In genomic region chr11:101732518-101733440, GRCm38 (mm10) we compare ENCODE assay signal across 8 mouse cellular contexts. TPM values are rescaled to one million over a fixed set of nuclear protein-coding genes. Genes with fewer than 3 reads are reported as not detected.
DNase-seq lines count a peak whose midpoint lies in the region; ATAC-seq and TF ChIP-seq lines count a peak whose summit lies in the region.

Gene Dhx8, plus strand, starts transcription at chr11:101732919.

- no peaks in the 10 kb centered on the region for H3K9me3 ChIP-seq in forebrain, embryonic 10.5 days
- H3K9me3 ChIP-seq in heart, embryonic 15.5 days (replicated peaks), result no peaks in the 10 kb centered on the region
- no peaks in the 10 kb centered on the region for H3K9me3 ChIP-seq in liver, embryonic 14.5 days (ENCODE audit: control insufficient read depth, low read length)
- H3K9me3 ChIP-seq in neural tube, embryonic 11.5 days (ENCODE audit: control insufficient read depth, low read length), result no peaks in the 10 kb centered on the region
- no peaks in the 10 kb centered on the region for H3K9me3 ChIP-seq in stomach, postnatal 0 days (ENCODE audit: control insufficient read depth, low read length)

- H3K27me3 ChIP-seq in forebrain, embryonic 10.5 days (ENCODE audit: poor library complexity, severe bottlenecking), result no peaks in the 10 kb centered on the region
- H3K27me3 ChIP-seq in heart, embryonic 15.5 days, result no peaks in the 10 kb centered on the region
- no peaks in the 10 kb centered on the region for H3K27me3 ChIP-seq in liver, embryonic 14.5 days (ENCODE audit: control insufficient read depth, insufficient read depth, low read length)
- no peaks in the 10 kb centered on the region for H3K27me3 ChIP-seq in neural tube, embryonic 11.5 days (ENCODE audit: control insufficient read depth, insufficient read depth, low read length)
- H3K27me3 ChIP-seq in stomach, postnatal 0 days (ENCODE audit: control insufficient read depth, insufficient read depth, low read length), result no peaks in the 10 kb centered on the region

- peak within 1 kb of the TSS; percentile 76 for H3K9ac ChIP-seq in heart, embryonic 15.5 days
- H3K9ac ChIP-seq in liver, embryonic 14.5 days (replicated peaks), result peak within 1 kb of the TSS; percentile 93
- H3K9ac ChIP-seq in neural tube, embryonic 11.5 days (ENCODE audit: low read length), result peak within 1 kb of the TSS; percentile 76
- peak within 1 kb of the TSS; percentile 77 for H3K9ac ChIP-seq in stomach, postnatal 0 days (ENCODE audit: low read length)

- WGBS in forebrain, embryonic 10.5 days, result under 1% methylated on average over 51 of the region's 51 CpGs
- under 1% methylated on average over 51 of the region's 51 CpGs for WGBS in heart, embryonic 15.5 days
- WGBS in liver, embryonic 14.5 days (ENCODE audit: insufficient replicate concordance), result under 1% methylated on average over 51 of the region's 51 CpGs
- under 1% methylated on average over 51 of the region's 51 CpGs for WGBS in neural tube, embryonic 11.5 days
- under 1% methylated on average over 51 of the region's 51 CpGs for WGBS in stomach, postnatal 0 days

- H3K27ac ChIP-seq in forebrain, embryonic 10.5 days, result peak within 1 kb of the TSS; percentile 84
- H3K27ac ChIP-seq in heart, embryonic 15.5 days, result peak within 1 kb of the TSS; percentile 68
- H3K27ac ChIP-seq in liver, embryonic 14.5 days, result peak within 1 kb of the TSS; percentile 78
- 0 out of 2 replicates have a peak within 1 kb of the TSS, but pooled peaks have one; percentile 14 for H3K27ac ChIP-seq in neural tube, embryonic 11.5 days (ENCODE audit: low read depth, low read length)
- peak within 1 kb of the TSS; percentile 78 for H3K27ac ChIP-seq in stomach, postnatal 0 days (replicated peaks)

- peaks cover 33% of the 10 kb centered on the region for H3K36me3 ChIP-seq in forebrain, embryonic 10.5 days (replicated peaks)
- H3K36me3 ChIP-seq in heart, embryonic 15.5 days, result peaks cover 34% of the 10 kb centered on the region
- peaks cover 18% of the 10 kb centered on the region for H3K36me3 ChIP-seq in liver, embryonic 14.5 days (replicated peaks; ENCODE audit: control insufficient read depth, insufficient read depth, low read depth)
- H3K36me3 ChIP-seq in neural tube, embryonic 11.5 days (ENCODE audit: control insufficient read depth, insufficient read depth, low read length), result no peaks in the 10 kb centered on the region
- peaks cover 9% of the 10 kb centered on the region for H3K36me3 ChIP-seq in stomach, postnatal 0 days (ENCODE audit: control insufficient read depth, insufficient read depth, low read length)

- DNase-seq in CD8-positive naive resting alpha-beta T cell, adult 2 months (ENCODE audit: low read depth in 2 of 2, low spot score in 2 of 2), result peak; percentile 97 to 98
- DNase-seq in c-Kit-positive CD71-negative TER-119-negative erythroid progenitor cells, embryonic 14.5 days (ENCODE audit: low read depth), result peak; percentile 99
- peak; percentile 99 for DNase-seq in forebrain, embryonic 10.5 days (ENCODE audit: extremely low spot score, low spot score)
- DNase-seq in kidney, postnatal 25 days, result peak; percentile 98 to 99
- peak; percentile 96 to 98 (median 97) for DNase-seq in liver, embryonic 14.5 days (ENCODE audit: low read depth in 3 of 3, low spot score in 3 of 3)
- DNase-seq in neural tube, embryonic 11.5 days (ENCODE audit: low spot score), result peak; percentile 99
- DNase-seq in stomach, postnatal 0 days (ENCODE audit: low spot score), result peak; percentile 98

- H3K4me3 ChIP-seq in forebrain, embryonic 10.5 days, result peak within 1 kb of the TSS; percentile 67
- H3K4me3 ChIP-seq in heart, embryonic 15.5 days, result peak within 1 kb of the TSS; percentile 75
- H3K4me3 ChIP-seq in liver, embryonic 14.5 days (ENCODE audit: insufficient read depth in 1 of 2, low read depth in 2 of 2, low read length in 2 of 2), result peak within 1 kb of the TSS; percentile 86 to 100
- H3K4me3 ChIP-seq in neural tube, embryonic 11.5 days (ENCODE audit: low read depth, low read length), result peak within 1 kb of the TSS; percentile 79
- peak within 1 kb of the TSS; percentile 78 for H3K4me3 ChIP-seq in stomach, postnatal 0 days (ENCODE audit: low read depth, low read length)

- ATAC-seq in heart, embryonic 15.5 days (replicated peaks; ENCODE audit: insufficient number of reproducible peaks, insufficient read depth, low FRiP score, low read depth), result peak; percentile 97
- ATAC-seq in liver, embryonic 14.5 days (ENCODE audit: insufficient read depth), result peak; percentile 98
- peak; percentile 94 for ATAC-seq in neural tube, embryonic 11.5 days (ENCODE audit: insufficient read depth, low FRiP score, low TSS enrichment)
- ATAC-seq in stomach, postnatal 0 days (ENCODE audit: low FRiP score, low TSS enrichment), result peak; percentile 98

- peak; percentile 100 for TF ChIP-seq CTCF in liver, embryonic 14.5 days (IDR thresholded peaks at IDR 0.05; ENCODE audit: low read depth)
- TF ChIP-seq CTCF in stomach, postnatal 0 days (IDR thresholded peaks at IDR 0.05; ENCODE audit: low read depth), result peak; percentile 100

- peaks cover 14% of the 10 kb centered on the region for H3K4me1 ChIP-seq in forebrain, embryonic 10.5 days
- peaks cover 12% of the 10 kb centered on the region for H3K4me1 ChIP-seq in heart, embryonic 15.5 days (replicated peaks)
- peaks cover 6% of the 10 kb centered on the region in 2 experiments for H3K4me1 ChIP-seq in liver, embryonic 14.5 days (replicated peaks; ENCODE audit: control insufficient read depth in 2 of 2, insufficient read depth in 2 of 2, low read length in 1 of 2)
- peaks cover 6% of the 10 kb centered on the region; the same call in 1 of the 2 replicates for H3K4me1 ChIP-seq in neural tube, embryonic 11.5 days (ENCODE audit: control insufficient read depth, insufficient read depth, low read length)
- H3K4me1 ChIP-seq in stomach, postnatal 0 days (replicated peaks; ENCODE audit: control insufficient read depth, insufficient read depth), result 0 out of 2 replicates have a peak, but pooled peaks cover 3% of the 10 kb centered on the region

- peak within 1 kb of the TSS; percentile 70 for H3K4me2 ChIP-seq in heart, embryonic 15.5 days
- H3K4me2 ChIP-seq in liver, embryonic 14.5 days (ENCODE audit: low read depth), result peak within 1 kb of the TSS; percentile 76
- H3K4me2 ChIP-seq in neural tube, embryonic 11.5 days (ENCODE audit: low read depth), result peak within 1 kb of the TSS; percentile 53
- peak within 1 kb of the TSS; percentile 66 for H3K4me2 ChIP-seq in stomach, postnatal 0 days (replicated peaks; ENCODE audit: low read depth)

- TF ChIP-seq EP300 in liver, embryonic 14.5 days (IDR thresholded peaks at IDR 0.05; ENCODE audit: low read depth), result peak; percentile 72
- TF ChIP-seq EP300 in stomach, postnatal 0 days (optimal IDR thresholded peaks at IDR 0.05), result peak; percentile 95

RNA-seq across cellular contexts. Expression of gene Dhx8, which starts in this region (rescaled TPM):
- polyA plus RNA-seq in forebrain, embryonic 10.5 days (2016; fragmentation: Nextera tagmentation; extraction: Ambion mirVana), result 44.7 and 51.2 TPM in 2 replicates
- polyA plus RNA-seq in heart, embryonic 15.5 days (2015; fragmentation: Nextera tagmentation; extraction: Ambion mirVana), result 17.2 and 20.8 TPM in 2 replicates
- polyA plus RNA-seq in liver, embryonic 14.5 days (2012; rRNA removed), result 6.7 and 9.6 TPM in 2 replicates
- polyA plus RNA-seq in liver, embryonic 14.5 days (2014; fragmentation: Nextera tagmentation; extraction: Ambion mirVana), result 12.9 and 15.4 TPM in 2 replicates
- polyA plus RNA-seq in neural tube, embryonic 11.5 days (2014; fragmentation: Nextera tagmentation; extraction: Ambion mirVana), result 43.3 and 46.7 TPM in 2 replicates
- 12.6 and 12.8 TPM in 2 replicates for polyA plus RNA-seq in stomach, postnatal 0 days (2015; fragmentation: Nextera tagmentation; extraction: Ambion mirVana)

Comparison
In these comparisons a context has a peak if more than half of its experiments do, and no peak if none do; other contexts are left out.
1. Peak in every context shown above with its lines: DNase-seq, ATAC-seq, H3K4me3 ChIP-seq and H3K27ac ChIP-seq.
2. H3K27ac ChIP-seq: peak in every context shown above with its lines; median percentile 84 in forebrain, embryonic 10.5 days; 78 in liver, embryonic 14.5 days; 78 in stomach, postnatal 0 days; 68 in heart, embryonic 15.5 days; 14 in neural tube, embryonic 11.5 days.